Mouse (Mus musculus): Measurements from ENCODE around the gene Nova2.

DNA sequence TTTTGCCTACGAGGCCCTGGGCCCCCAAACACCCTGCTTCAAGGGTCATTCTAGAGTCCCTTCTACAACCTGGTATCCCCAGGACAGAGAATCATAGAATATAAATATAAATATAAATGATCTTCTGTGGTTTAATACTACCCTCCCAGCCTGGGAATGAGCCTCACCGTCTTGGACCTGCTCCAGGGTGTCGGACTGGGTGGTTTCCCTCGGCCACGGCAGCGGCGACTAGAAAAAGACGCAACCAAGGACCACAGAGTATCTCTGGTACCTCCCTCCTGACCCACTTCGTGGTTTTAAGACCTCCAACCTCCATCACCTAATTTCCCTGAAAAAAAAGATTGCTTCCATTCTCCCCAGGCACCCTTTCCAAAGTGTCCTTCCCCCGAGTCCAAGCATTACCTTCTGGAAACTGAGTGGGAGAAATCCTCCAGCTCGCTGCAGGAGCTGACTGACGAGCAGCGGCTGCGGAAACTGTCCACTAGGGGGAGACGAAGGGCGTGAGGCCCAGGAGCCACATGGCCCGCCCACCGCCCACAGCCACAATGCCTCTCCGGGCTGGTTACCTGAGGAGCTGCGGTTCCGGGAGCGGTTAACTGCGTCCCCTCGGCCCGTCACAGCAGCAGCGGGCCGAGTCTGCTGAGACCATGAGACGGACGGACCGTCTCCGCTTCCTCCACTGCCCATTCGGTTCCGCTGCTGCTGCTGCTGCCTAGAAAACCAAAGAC lies 33.7 kb upstream of the Nova2 start:
- no peak for TF ChIP-seq GATA1 (IDR thresholded peaks at IDR 0.05; ENCODE audit: low read length)
- TF ChIP-seq TAL1 (IDR thresholded peaks at IDR 0.05; ENCODE audit: low read length) = no peak
